Mouse (Mus musculus) limb, embryonic 15.5 days (tissue): Measurements from ENCODE around the gene Hypk. TPM values are rescaled to one million over a fixed set of nuclear protein-coding genes. Genes with fewer than 3 reads are reported as not detected.
A peak's percentile ranks its signal among the peaks of the same experiment; 100 is the strongest.
"Not testable (repeated sequence)": the region's sequence is repeated elsewhere in the genome, so short reads cannot be mapped to it uniquely, and the experiment has no call there.

Experiments used
- ATAC-seq: fragments of 200-750 bp; cut with Nextera tagmentation; 2 replicates; pipeline ENCODE4 v1.8.0; 2017; ENCODE audit warnings: low read depth, moderate TSS enrichment; ENCODE audit not compliant: insufficient number of reproducible peaks, low FRiP score, low TSS enrichment
- H3K27ac ChIP-seq: fragments of 300-500 bp; sonication (generic); 2 replicates; pipeline ENCODE4 v1.5.1; 2015; ENCODE audit warnings: moderate library complexity, mild to moderate bottlenecking, inconsistent platforms
- H3K27me3 ChIP-seq: fragments of 300-500 bp; sonication (generic); 2 replicates; pipeline ENCODE4 v1.6.1; 2015; ENCODE audit warnings: inconsistent platforms
- H3K36me3 ChIP-seq: fragments of 300-500 bp; sonication (generic); 2 replicates; pipeline ENCODE4 v1.6.1; 2015; ENCODE audit warnings: inconsistent platforms
- H3K4me1 ChIP-seq: fragments of 300-500 bp; sonication (generic); 2 replicates; pipeline ENCODE4 v1.6.1; 2015; ENCODE audit warnings: inconsistent platforms
- H3K4me2 ChIP-seq: fragments of 300-500 bp; sonication (generic); 2 replicates; pipeline ENCODE4 v1.6.1; 2015; ENCODE audit warnings: mild to moderate bottlenecking, inconsistent platforms
- H3K4me3 ChIP-seq: fragments of 300-500 bp; sonication (generic); 2 replicates; pipeline ENCODE4 v1.5.1; 2015; ENCODE audit warnings: mild to moderate bottlenecking, inconsistent platforms
- H3K9ac ChIP-seq: fragments of 300-500 bp; sonication (generic); 2 replicates; pipeline ENCODE4 v1.6.1; 2015; ENCODE audit warnings: inconsistent platforms
- H3K9me3 ChIP-seq: fragments of 300-500 bp; sonication (generic); 2 replicates; pipeline ENCODE4 v1.6.1; 2016; ENCODE audit warnings: inconsistent platforms
- WGBS: fragments of 180-500 bp; shearing (Covaris S2); methylation state at CpG from one replicate; pipeline ENCODE4 v1.1.7; 2015; 5-methylcytosine and 5-hydroxymethylcytosine counted together
- polyA plus RNA-seq: library from polyadenylated mRNA; unstranded; fragments of >200 nt; fragmentation: Nextera tagmentation; extraction: Ambion mirVana; gene quantifications from 2 replicates; pipeline ENCODE4 v1.2.1, GENCODE M21; 2015

Hypk gene
- polyA plus RNA-seq, 1 experiment from 2014 or later = 116 TPM

DNA sequence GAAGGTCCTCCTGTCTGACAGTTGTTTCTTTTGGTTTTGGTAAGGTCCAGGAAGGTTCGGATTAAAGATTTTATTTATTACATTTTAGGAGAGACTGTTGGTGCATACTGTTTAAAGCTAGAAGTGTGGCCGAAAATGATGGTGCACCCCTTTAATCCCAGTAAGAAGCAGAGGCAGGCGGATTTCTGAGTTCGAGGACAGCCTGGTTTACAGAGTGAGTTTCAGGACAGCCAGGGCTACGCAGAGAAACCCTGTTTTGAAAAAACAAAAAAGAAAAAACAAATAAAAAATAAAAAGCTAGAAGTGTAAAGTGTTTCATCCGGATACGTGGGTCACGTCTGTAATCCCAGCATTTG lies 21.1 kb downstream of the Hypk start:
- Histone ChIP-seq H3K4me3 (peak overlapping the region; percentile 64), H3K4me2 (peak overlapping the region; percentile 66), H3K9me3 (no peaks in the 10 kb centered on the region), H3K9ac (no peak overlapping the region), H3K27ac (peak overlapping the region; percentile 63), H3K27me3 (no peaks in the 10 kb centered on the region), H3K36me3 (0 out of 2 replicates have a peak, but pooled peaks cover 3% of the 10 kb centered on the region), H3K4me1 (peaks cover 3% of the 10 kb centered on the region; the same call in 1 of the 2 replicates)
- ATAC-seq = no peak
- WGBS = 35% methylated on average over 8 of the region's 8 CpGs

DNA sequence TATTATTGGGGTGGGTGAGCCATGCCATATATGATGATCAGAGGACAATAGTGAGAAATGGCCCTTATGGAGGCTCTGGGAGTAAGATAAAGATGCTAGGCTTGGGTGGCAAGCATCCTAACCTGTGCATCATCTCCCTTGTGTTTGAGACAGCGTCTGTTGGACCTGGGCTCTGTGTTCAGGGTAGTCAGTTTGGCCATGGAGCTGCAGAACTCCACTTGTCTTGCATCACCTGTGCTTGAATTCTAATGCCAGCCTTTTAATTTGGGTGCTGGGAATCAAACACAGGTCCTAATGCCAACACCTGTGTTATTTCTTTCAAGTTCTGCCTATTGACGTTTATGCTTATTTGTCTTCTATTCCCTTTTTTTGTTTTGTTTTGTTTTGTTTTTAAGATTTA lies 22.2 kb downstream of the Hypk start:
- not testable (repeated sequence) for H3K9ac ChIP-seq, H3K4me2 ChIP-seq, H3K4me3 ChIP-seq, ATAC-seq, H3K27ac ChIP-seq, H3K4me1 ChIP-seq, H3K9me3 ChIP-seq, H3K27me3 ChIP-seq, H3K36me3 ChIP-seq
- WGBS = 95% methylated on average over 2 of the region's 2 CpGs

DNA sequence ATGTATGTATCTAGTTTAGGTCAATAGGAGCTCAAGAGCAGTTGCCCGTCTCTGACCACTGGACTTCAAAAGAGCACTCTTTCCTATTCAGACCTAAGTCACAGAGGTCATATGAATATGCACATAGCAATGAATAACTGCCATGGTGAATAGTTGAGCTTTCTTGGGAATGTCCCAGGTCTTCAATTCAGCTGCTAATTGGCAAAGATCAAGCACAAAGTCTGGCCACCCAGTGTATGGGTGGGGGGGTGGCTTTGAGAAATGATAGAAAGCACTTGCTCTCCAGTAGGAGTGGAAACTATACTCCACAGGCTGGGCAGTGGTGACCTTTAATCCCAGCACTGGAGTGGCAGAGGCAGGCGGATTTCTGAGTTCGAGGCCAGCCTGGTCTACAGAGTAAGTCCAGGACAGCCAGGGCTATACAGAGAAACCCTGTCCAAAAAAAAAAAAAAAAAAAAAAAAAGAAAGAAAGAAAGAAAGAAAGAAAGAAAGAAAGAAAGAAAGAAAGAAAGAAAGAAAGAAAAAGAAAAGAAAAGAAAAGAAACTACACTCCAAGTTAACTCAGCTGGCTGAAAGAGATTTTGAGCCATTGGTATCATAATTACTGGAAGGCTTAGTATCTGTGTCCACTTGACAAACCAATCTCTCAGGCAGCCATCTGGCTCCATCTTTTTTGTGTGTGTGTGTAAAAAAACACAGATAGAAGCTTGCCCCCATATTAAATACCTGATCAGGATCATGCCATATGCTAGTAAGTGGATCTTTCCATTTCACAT lies 24.6 kb downstream of the Hypk start:
- no peaks in the 10 kb centered on the region for H3K9me3 ChIP-seq

DNA sequence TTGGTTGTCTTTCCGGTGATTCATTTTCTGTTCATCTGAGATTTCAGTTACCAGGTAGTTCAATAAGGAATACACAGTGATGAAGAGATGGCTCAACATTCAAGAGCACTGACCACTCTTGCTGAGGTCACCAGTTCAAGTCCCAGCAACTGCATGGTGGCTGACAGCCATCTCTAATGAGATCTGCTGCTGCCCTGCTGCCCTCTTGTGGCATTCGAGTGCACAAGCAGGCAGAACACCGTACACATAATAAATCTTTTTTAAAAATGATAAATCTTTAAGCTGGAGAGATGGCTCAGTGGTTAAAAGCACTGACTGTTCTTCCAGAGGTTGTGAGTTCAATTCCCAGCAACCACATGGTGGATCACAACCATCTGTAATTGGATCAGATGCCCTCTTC lies 27.4 kb downstream of the Hypk start:
- 53% methylated on average over 3 of the region's 3 CpGs for WGBS
- Histone ChIP-seq H3K9me3 (no peaks in the 10 kb centered on the region), H3K27me3 (no peaks in the 10 kb centered on the region), H3K4me1 (no peaks in the 10 kb centered on the region), H3K9ac (no peak overlapping the region), H3K36me3 (no peaks in the 10 kb centered on the region), H3K4me3 (no peak overlapping the region), H3K4me2 (no peak overlapping the region), H3K27ac (no peak overlapping the region)
- ATAC-seq = no peak

More for the DNA sequence above, 24.6 kb downstream of the Hypk start:
- peaks cover 3% of the 10 kb centered on the region; the same call in 1 of the 2 replicates for H3K4me1 ChIP-seq
- no peaks in the 10 kb centered on the region for H3K27me3 ChIP-seq
- no peak overlapping the region for H3K9ac ChIP-seq
- H3K36me3 ChIP-seq = no peaks in the 10 kb centered on the region
- H3K27ac ChIP-seq = no peak overlapping the region
- no peak overlapping the region for H3K4me2 ChIP-seq
- no peak for ATAC-seq
- no peak overlapping the region for H3K4me3 ChIP-seq
- 86% methylated on average over 3 of the region's 3 CpGs for WGBS

GRCm38 (mm10) chr2:121480916-121481315 lies 27.8 kb downstream of the Hypk start:
- not testable (repeated sequence) for ATAC-seq, H3K4me3 ChIP-seq, H3K27ac ChIP-seq, H3K9ac ChIP-seq, H3K4me1 ChIP-seq, H3K9me3 ChIP-seq, H3K27me3 ChIP-seq, H3K4me2 ChIP-seq, H3K36me3 ChIP-seq
- WGBS = 81% methylated on average over 13 of the region's 13 CpGs

GRCm38 (mm10) chr2:121483576-121483975 lies 30.5 kb downstream of the Hypk start:
- H3K9ac ChIP-seq = no peak overlapping the region
- no peak overlapping the region for H3K4me2 ChIP-seq
- H3K4me1 ChIP-seq = no peaks in the 10 kb centered on the region
- no peak overlapping the region for H3K27ac ChIP-seq
- no peaks in the 10 kb centered on the region for H3K27me3 ChIP-seq
- no peaks in the 10 kb centered on the region for H3K36me3 ChIP-seq
- no peak overlapping the region for H3K4me3 ChIP-seq
- H3K9me3 ChIP-seq = no peaks in the 10 kb centered on the region
- ATAC-seq = no peak
- WGBS = 32% methylated on average over 8 of the region's 8 CpGs

DNA sequence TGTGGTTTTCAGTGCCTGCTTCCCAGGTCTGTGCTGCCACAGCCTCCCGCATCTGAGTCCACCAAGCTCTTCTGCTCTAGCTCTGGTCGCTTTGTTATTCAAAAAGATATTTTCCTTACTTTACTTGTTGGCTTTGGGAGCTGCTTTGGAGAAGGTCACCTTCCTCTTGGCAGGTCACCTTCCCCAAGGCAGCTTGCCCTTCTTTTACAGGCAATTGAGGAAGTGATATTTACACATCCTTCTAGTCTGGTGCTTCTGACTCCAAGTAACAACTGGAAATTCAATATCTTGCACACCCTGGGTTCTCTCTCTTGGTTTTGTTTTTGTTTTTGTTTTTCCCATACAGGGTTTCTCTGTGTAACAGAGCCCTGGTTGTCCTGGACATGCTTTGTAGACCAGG lies 31.3 kb downstream of the Hypk start:
- not testable (repeated sequence) for H3K36me3 ChIP-seq, ATAC-seq, H3K4me2 ChIP-seq, H3K27ac ChIP-seq, H3K4me3 ChIP-seq, H3K9ac ChIP-seq, H3K4me1 ChIP-seq, H3K27me3 ChIP-seq, H3K9me3 ChIP-seq
- 77% methylated on average over 2 of the region's 2 CpGs for WGBS

DNA sequence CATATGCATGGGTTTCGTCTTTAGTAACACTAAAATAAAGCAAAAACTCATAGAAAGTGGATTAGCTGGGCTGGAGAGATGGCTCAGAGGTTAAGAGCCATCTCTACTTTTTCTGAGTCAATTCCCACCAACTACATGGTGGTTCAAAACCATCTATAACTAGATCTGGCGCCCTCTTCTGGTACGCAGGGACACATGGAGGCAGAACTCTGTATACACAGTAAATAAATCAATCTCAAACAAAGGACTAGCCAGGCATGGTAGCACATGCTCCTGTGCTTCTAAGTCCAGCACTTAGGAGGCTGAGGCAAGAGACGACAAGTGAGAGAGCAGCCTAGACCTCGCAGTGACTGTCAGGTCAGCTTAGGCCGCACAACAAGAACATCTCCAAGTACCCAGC lies 48.5 kb downstream of the Hypk start:
- H3K4me1 ChIP-seq = not testable (repeated sequence)

GRCm38 (mm10) chr2:121505942-121506882 lies 53.1 kb downstream of the Hypk start, which contains the start of the genes Mfap1a and Wdr76:
Gene Mfap1a (minus strand): TSS chr2:121506665.
Gene Wdr76 (plus strand): TSS chr2:121506723.
- Histone ChIP-seq H3K27ac (peak within 1 kb of the TSS; percentile 79), H3K4me1 (peaks cover 13% of the 10 kb centered on the region), H3K4me2 (peak within 1 kb of the TSS; percentile 58), H3K36me3 (peaks cover 14% of the 10 kb centered on the region), H3K9ac (peak within 1 kb of the TSS; percentile 50), H3K4me3 (peak within 1 kb of the TSS; percentile 60)
- 4% methylated on average over 42 of the region's 42 CpGs for WGBS
- H3K27me3 ChIP-seq, H3K9me3 ChIP-seq: not testable (repeated sequence)
- ATAC-seq = peak; percentile 85; the same call in 1 of the 2 replicates

More for the DNA sequence above, 48.5 kb downstream of the Hypk start:
- H3K27ac ChIP-seq, H3K9ac ChIP-seq, ATAC-seq, H3K4me3 ChIP-seq, H3K27me3 ChIP-seq, H3K4me2 ChIP-seq, H3K9me3 ChIP-seq, H3K36me3 ChIP-seq: not testable (repeated sequence)
- WGBS = 100% methylated on average over 1 of the region's 6 CpGs

GRCm38 (mm10) chr2:121507173-121507950 lies 54.3 kb downstream of the Hypk start:
- Histone ChIP-seq H3K4me3 (peak overlapping the region; percentile 60), H3K4me2 (peak overlapping the region; percentile 58), H3K9ac (peak overlapping the region; percentile 3; the same call in 1 of the 2 replicates), H3K4me1 (peaks cover 13% of the 10 kb centered on the region), H3K27ac (no peak overlapping the region), H3K9me3 (no peaks in the 10 kb centered on the region), H3K27me3 (no peaks in the 10 kb centered on the region), H3K36me3 (peaks cover 21% of the 10 kb centered on the region)
- 20% methylated on average over 12 of the region's 12 CpGs for WGBS
- ATAC-seq = no peak

DNA sequence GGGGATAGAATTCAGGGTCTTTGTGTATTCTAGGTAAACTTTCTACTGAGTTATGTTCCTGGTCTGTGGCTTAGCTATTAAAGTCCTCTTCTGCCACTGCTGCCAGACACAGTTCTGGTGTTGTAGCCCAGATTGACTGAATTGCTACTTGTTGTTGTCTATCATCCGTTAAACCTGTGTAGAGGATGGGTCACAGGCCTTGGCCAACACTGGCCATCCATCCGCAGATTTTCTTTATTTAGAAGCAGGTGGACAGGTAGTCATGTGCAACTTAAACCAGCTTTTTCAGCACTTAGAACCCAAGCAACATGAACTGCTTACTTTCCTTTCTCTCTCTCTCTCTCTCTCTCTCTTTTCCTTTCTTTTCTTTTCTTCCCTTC lies 54.9 kb downstream of the Hypk start:
- H3K9ac ChIP-seq = peak overlapping the region; percentile 3; the same call in 1 of the 2 replicates
- peak overlapping the region; percentile 60 for H3K4me3 ChIP-seq
- H3K9me3 ChIP-seq = no peaks in the 10 kb centered on the region
- H3K36me3 ChIP-seq = peaks cover 23% of the 10 kb centered on the region
- peak overlapping the region; percentile 58 for H3K4me2 ChIP-seq
- no peak for ATAC-seq
- H3K27me3 ChIP-seq = no peaks in the 10 kb centered on the region
- 79% methylated on average over 2 of the region's 2 CpGs for WGBS
- H3K27ac ChIP-seq = no peak overlapping the region
- H3K4me1 ChIP-seq = peaks cover 13% of the 10 kb centered on the region
